Mouse (Mus musculus): Measurements from ENCODE around the gene Atox1. TPM values are rescaled to one million over a fixed set of nuclear protein-coding genes. Genes with fewer than 3 reads are reported as not detected.

Gene Atox1
- polyA plus RNA-seq, 1 experiment, result 536 TPM

DNA sequence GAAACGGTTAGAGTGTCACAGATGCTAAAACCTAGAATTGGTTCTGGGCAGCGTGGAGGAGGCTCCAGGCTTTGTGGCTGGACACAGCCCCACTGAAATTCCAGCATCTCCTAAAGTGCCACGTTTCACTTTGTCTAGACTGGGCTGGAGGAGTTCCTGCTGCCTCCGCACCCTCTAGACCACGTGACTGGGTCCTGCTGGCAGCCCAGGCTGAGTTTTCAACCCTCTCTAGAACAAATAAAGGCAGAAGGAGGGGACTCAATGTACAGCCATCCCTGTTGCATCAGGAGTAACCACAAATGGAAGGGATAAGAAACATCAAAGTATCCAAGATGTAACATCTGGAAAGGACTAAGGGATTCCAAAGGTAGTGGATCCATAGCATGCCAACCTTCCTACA lies 46.7 kb downstream of the Atox1 start:
- DNase-seq (ENCODE audit: low spot score), result no peak

DNA sequence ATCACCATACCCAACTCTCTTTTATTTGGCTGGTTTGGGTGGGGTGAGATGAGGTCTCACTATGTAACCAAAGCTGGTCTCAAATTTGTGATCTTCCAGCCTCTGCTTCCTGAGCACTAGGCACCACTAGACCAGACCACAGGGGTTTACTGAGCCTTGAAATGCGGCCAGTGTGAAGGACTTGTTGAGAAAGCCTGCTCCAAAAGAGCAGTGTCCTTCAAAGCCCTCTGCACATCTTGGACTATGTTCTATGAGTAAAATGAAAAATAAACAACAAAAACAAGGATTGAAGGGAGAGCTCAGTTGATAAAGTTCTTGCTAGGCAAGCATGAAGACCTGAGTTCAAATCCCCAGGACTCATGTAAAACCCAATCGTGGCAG lies 47.6 kb downstream of the Atox1 start:
- DNase-seq (ENCODE audit: low spot score), result no peak

DNA sequence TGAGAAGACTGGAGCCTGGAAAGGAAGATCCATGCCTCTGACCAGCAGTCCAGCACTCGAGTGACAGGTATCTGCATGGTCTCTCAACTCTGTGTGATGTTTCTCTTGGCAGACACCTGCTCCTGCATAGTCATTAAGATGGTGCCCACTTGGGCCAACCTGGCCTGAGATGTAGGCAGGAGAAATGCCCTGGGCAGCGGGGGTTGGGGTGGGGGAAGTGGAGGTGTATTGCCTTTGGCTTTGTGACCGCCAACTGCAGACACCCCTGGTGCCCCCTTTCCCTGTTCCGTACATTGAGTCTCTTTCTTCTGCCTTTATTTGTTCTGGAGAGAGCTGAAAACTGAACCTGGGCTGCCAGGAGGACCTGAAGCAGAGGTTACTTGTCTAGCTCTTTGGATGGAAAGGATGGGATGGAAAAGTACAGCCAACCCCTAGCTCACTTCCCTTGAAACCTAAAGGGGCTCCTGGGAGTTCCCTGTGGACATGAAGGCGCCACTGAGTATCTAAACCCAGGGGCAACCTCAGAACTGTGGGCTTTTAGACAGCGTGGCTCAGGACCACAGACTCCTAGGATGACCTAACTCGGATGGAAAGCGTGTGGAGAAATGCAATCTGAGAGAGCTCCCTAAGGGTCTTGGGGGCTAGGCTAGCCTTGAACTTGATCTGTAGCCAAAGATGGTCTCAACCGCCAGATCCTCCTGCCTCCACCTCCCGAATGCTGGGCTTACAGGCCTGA lies 48.2 kb downstream of the Atox1 start:
- no peak for DNase-seq (ENCODE audit: low spot score)

GRCm38 (mm10) chr11:55412034-55412433 lies 49.0 kb downstream of the Atox1 start:
- DNase-seq (ENCODE audit: low spot score), result no peak

DNA sequence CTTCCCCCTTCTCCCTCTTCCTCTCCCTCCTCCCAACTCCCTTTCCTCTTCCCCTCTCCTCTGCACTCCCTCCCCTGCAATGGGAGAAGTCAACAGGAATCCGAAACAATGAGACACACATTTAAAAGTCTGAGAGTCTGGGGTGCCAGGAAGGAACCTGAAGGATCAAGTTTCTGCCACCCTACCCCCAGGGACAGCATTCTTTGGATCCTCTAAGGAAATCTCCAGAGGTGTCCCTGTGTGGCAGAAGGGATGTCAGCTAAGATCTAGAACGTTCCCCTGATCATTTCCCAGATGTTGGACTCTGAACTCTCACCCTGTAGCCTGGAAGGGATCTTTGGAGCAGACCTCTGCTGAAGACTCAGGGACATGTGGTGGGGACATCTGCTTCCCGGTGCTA lies 50.5 kb downstream of the Atox1 start:
- DNase-seq (ENCODE audit: low spot score), result no peak

GRCm38 (mm10) chr11:55410005-55410404 lies 51.0 kb downstream of the Atox1 start:
- DNase-seq (ENCODE audit: low spot score), result no peak

- no peak for DNase-seq (ENCODE audit: low spot score)
Measured at GRCm38 (mm10) chr11:55407133-55407532, 53.9 kb downstream of the Atox1 start.

- DNase-seq (ENCODE audit: low spot score), result no peak
Measured at GRCm38 (mm10) chr11:55405601-55406469, 55.2 kb downstream of the Atox1 start.

- no peak for DNase-seq (ENCODE audit: low spot score)
Measured at GRCm38 (mm10) chr11:55404659-55405457, 56.2 kb downstream of the Atox1 start.

GRCm38 (mm10) chr11:55400863-55401262 lies 60.2 kb downstream of the Atox1 start:
- no peak for DNase-seq (ENCODE audit: low spot score)

- DNase-seq (ENCODE audit: low spot score), result no peak
Measured at GRCm38 (mm10) chr11:55398371-55398770, 62.7 kb downstream of the Atox1 start.

GRCm38 (mm10) chr11:55397441-55397840 lies 63.6 kb downstream of the Atox1 start:
- no peak for DNase-seq (ENCODE audit: low spot score)

DNA sequence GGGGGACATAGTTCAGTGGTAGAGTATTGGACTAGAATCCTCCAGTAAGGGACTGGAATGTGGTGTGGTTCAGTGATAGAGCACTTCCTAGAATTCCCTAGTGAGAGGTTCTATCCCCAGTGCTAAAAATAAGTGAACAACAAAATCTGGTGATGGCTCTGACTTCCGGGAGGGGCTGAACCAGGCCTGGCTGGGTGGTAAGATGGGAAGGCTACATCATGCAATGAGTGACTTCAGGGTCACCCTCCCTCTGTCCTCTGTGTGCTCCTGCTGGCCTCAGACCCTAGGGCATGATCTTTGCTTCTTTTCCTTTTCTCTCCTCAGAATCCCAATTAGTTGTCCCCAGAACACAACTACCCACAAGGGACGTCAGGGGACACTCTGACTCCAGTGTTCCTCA lies 64.0 kb downstream of the Atox1 start:
- DNase-seq (ENCODE audit: low spot score), result no peak

Other genes with a start within 250 kb of the Atox1 start
- gene Fat2, start 124.7 kb downstream of the Atox1 start, polyA plus RNA-seq (2012; rRNA removed), result 8.9 and 12.9 TPM in 2 replicates
- gene Sparc, start 38.1 kb downstream of the Atox1 start, polyA plus RNA-seq (2012; rRNA removed), result 3,106 and 3,504 TPM in 2 replicates
- gene G3bp1, start 8.4 kb upstream of the Atox1 start, polyA plus RNA-seq (2012; rRNA removed), result 41.6 and 41.8 TPM in 2 replicates
- gene Glra1, start 147.0 kb upstream of the Atox1 start, polyA plus RNA-seq (2012; rRNA removed), result not detected in 2 replicates

All from urinary bladder, adult 2 months (tissue).